Mouse (Mus musculus) lung, postnatal 0 days (tissue): Measurements from ENCODE around the gene Ddx19b. TPM values are rescaled to one million over a fixed set of nuclear protein-coding genes. Genes with fewer than 3 reads are reported as not detected.

Source experiments
- ATAC-seq: fragments of 200-750 bp; cut with Nextera tagmentation; 2 replicates; pipeline ENCODE4 v1.8.0; 2017; ENCODE audit warnings: moderate library complexity
- DNase-seq: peaks from one replicate; pipeline ENCODE4 v3.0.0-alpha.2; 2016; ENCODE audit warnings: low spot score
- H3K27ac ChIP-seq: fragments of 300-500 bp; sonication (generic); 2 replicates; pipeline ENCODE4 v1.5.1; 2014; ENCODE audit warnings: antibody characterized with exemption, mild to moderate bottlenecking, low read length, mixed read lengths
- H3K27me3 ChIP-seq: fragments of 300-500 bp; sonication (generic); replicated peaks from 2 replicates; pipeline ENCODE4 v1.6.1; 2014; ENCODE audit warnings: low read length, mixed read lengths; ENCODE audit not compliant: insufficient read depth
- H3K36me3 ChIP-seq: fragments of 300-500 bp; sonication (generic); 2 replicates; pipeline ENCODE4 v1.6.1; 2014; ENCODE audit warnings: low read length, mixed read lengths; ENCODE audit not compliant: insufficient read depth
- H3K4me1 ChIP-seq: fragments of 300-500 bp; sonication (generic); 2 replicates; pipeline ENCODE4 v1.6.1; 2014; ENCODE audit warnings: antibody characterized with exemption, low read depth, low read length, mixed read lengths; ENCODE audit not compliant: insufficient read depth
- H3K4me2 ChIP-seq: fragments of 300-500 bp; sonication (generic); replicated peaks from 2 replicates; pipeline ENCODE4 v1.6.1; 2014; ENCODE audit warnings: low read depth, mild to moderate bottlenecking, low read length, moderate library complexity, mixed read lengths
- H3K4me3 ChIP-seq: fragments of 300-500 bp; sonication (generic); 2 replicates; pipeline ENCODE4 v1.5.1; 2014; ENCODE audit warnings: low read depth, low read length
- H3K9ac ChIP-seq: fragments of 300-500 bp; sonication (generic); replicated peaks from 2 replicates; pipeline ENCODE4 v1.6.1; 2014; ENCODE audit warnings: low read depth, mild to moderate bottlenecking
- H3K9me3 ChIP-seq: fragments of 300-500 bp; sonication (generic); 2 replicates; pipeline ENCODE4 v1.6.1; 2016; ENCODE audit warnings: low read length, mixed read lengths
- CTCF ChIP-seq: IDR thresholded peaks from 2 replicates; pipeline ENCODE4 v1.5.1; 2016; ENCODE audit warnings: antibody characterized with exemption, mild to moderate bottlenecking
- EP300 ChIP-seq: IDR thresholded peaks from 2 replicates; pipeline ENCODE4 v1.6.1; 2016; ENCODE audit warnings: antibody characterized with exemption, mild to moderate bottlenecking, control low read depth
- WGBS: fragments of 180-500 bp; shearing (Covaris S2); extraction: QIAGEN DNeasy Blood & Tissue Kit; methylation state at CpG from one replicate; pipeline ENCODE4 v1.1.7; 2014; 5-methylcytosine and 5-hydroxymethylcytosine counted together
- polyA plus RNA-seq: library from polyadenylated mRNA; unstranded; fragments of >200 nt; fragmentation: Nextera tagmentation; extraction: Ambion mirVana; gene quantifications from 2 replicates; pipeline ENCODE4 v1.2.1, GENCODE M21; 2015

Ddx19b gene
- polyA plus RNA-seq, 1 experiment from 2014 or later, result 3.4 TPM

DNA sequence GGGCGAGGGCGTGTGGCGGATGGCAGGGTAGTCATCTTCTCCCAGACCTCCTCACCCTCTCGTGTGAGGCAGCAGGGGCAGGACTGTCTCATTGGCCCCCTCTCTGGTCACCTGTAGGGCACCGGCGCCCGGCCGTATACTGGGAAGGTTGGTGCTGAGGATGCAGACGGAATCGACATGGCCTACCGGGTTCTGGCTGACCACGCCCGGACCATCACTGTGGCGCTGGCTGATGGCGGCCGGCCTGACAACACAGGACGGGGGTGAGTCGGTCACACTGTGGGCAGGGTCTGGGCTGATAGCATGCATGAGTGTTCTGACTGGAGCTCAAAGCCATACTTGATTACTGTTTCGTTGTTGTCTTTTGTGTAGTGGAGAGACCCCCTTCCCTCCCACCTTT lies 11.0 kb upstream of the Ddx19b start:
- H3K36me3 ChIP-seq, result peaks cover 38% of the 10 kb centered on the region
- WGBS, result 95% methylated on average over 19 of the region's 19 CpGs

DNA sequence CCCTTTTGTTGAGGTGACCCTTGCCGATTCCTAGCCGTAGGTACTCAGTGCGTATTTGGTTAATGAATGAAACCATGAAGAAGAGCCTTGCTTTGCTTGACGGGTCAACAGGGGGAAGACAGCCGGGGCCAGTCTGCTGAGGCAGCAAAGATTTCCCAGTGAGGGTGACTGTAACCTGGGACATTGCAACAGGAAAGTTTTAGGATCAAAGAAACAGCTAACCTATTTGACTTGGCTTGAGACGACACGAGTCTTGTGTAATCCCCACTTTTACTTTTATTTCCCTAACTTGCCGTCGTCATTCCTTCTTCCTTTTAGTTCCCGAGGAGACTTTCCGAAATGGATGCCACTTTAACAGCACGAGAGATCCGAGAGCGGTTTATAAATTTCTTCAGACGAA lies 5.0 kb upstream of the Ddx19b start:
- ATAC-seq (no peak), DNase-seq (no peak)
- 92% methylated on average over 15 of the region's 15 CpGs for WGBS
- Histone ChIP-seq H3K4me2 (no peak overlapping the region), H3K4me3 (no peak overlapping the region), H3K27ac (no peak overlapping the region), H3K4me1 (no peaks in the 10 kb centered on the region), H3K9ac (no peak overlapping the region), H3K27me3 (no peaks in the 10 kb centered on the region), H3K9me3 (no peaks in the 10 kb centered on the region), H3K36me3 (peaks cover 14% of the 10 kb centered on the region; the same call in 1 of the 2 replicates)
- TF ChIP-seq EP300 (no peak), CTCF (no peak)

More for the DNA sequence above, 11.0 kb upstream of the Ddx19b start:
- no peak overlapping the region for H3K27ac ChIP-seq
- no peak overlapping the region for H3K9ac ChIP-seq
- ATAC-seq, result no peak
- no peaks in the 10 kb centered on the region for H3K4me1 ChIP-seq
- DNase-seq, result no peak
- no peak overlapping the region for H3K4me3 ChIP-seq
- no peak overlapping the region for H3K4me2 ChIP-seq
- TF ChIP-seq CTCF (no peak), EP300 (no peak)
- no peaks in the 10 kb centered on the region for H3K9me3 ChIP-seq
- no peaks in the 10 kb centered on the region for H3K27me3 ChIP-seq

DNA sequence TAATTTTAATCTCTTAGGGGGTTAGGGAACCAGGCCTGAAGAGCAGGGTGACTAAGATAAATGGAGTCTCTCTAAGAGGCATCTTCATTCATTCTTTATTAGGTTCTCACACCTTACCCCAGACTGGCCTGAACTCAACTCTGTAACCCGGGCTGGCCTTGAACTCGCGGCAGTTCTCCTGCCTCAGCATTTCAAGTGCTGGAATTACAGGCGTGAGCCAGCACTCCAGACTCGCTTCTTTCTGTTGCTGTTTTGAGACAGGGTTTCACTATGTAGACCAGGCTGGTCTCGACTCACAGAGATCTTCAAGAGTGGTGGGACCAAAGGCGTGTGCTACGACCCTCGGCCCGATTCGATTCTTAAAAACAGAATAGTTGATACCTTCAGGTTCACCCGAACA lies 2.7 kb upstream of the Ddx19b start:
- Histone ChIP-seq H3K4me2 (peak overlapping the region; percentile 65), H3K36me3 (peaks cover 12% of the 10 kb centered on the region; the same call in 1 of the 2 replicates), H3K27me3 (no peaks in the 10 kb centered on the region), H3K9me3 (no peaks in the 10 kb centered on the region), H3K9ac (peak overlapping the region; percentile 66), H3K4me3 (peak overlapping the region; percentile 77), H3K27ac (peak overlapping the region; percentile 85), H3K4me1 (no peaks in the 10 kb centered on the region)
- TF ChIP-seq CTCF (no peak), EP300 (no peak)
- DNase-seq (no peak), ATAC-seq (peak; percentile 2; the same call in 1 of the 2 replicates)
- WGBS, result 13% methylated on average over 12 of the region's 12 CpGs

DNA sequence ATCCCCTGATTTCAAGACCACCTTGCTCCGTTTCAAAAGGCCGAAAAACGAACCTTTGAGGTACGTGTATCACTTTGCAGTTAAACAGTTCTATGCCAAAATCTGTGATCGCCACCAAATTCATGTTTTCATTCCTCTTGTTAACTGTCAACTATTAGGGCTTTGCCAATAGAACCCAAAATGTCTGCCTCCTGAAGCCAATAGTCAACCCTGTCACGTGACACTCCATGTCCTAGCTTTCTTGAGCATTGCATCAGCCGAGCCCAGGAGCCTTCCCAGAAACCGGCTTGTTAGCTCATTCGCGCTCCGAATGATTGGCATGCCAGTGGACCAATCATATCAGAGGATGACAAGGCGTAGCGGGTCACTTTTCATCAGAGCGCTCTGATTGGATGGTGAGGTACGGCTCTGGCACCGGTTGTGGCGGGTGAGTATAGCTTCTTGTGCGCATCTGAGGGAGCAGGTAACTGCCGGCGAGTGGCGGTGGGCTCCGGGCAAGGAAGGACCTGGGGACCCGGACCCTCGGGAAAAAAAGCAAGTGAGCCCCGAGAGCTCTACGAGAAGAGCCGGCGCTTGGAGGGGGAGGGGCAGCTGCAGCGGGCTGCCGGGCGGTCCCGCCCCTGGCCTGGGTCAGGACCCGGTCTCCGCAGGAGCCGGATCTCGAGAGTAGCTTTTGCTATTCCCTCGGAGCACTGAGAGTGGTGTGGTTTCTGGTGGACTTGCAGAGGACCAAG lies 2.1 kb upstream of the Ddx19b start:
- 7% methylated on average over 36 of the region's 37 CpGs for WGBS
- Histone ChIP-seq H3K4me3 (peak overlapping the region; percentile 77), H3K9ac (peak overlapping the region; percentile 66), H3K27ac (peak overlapping the region; percentile 85), H3K27me3 (no peaks in the 10 kb centered on the region), H3K4me2 (peak overlapping the region; percentile 65), H3K4me1 (no peaks in the 10 kb centered on the region), H3K9me3 (no peaks in the 10 kb centered on the region), H3K36me3 (peaks cover 12% of the 10 kb centered on the region; the same call in 1 of the 2 replicates)
- TF ChIP-seq CTCF (no peak), EP300 (0 out of 2 replicates have a peak, but pooled peaks have one; percentile 17)
- ATAC-seq (peak; percentile 99), DNase-seq (peak; percentile 100)

DNA sequence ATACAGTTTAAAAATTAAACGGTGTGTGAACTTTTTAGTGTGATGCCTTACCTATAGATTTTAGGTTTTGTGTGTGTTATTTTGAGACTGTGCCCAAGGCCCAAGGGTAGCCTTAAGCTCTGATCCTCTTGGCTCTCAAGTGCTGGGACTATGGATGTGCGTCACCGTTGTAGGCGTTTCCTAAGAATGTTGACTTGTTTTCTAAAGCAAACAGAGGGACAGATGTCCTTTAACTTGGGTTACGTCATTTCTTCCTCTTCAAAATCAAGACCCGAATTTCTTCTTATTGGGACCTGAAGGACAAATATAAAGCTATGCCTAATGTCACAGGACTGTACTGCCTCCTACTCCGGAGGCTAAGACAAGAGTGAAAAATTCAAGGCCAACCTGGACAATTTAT lies 1.4 kb upstream of the Ddx19b start, which contains the start of gene Aars:
Aars (plus strand) TSS at position 229 of the 400 bp plus-strand sequence.
- no peak for DNase-seq
- Histone ChIP-seq H3K4me1 (no peaks in the 10 kb centered on the region), H3K9me3 (no peaks in the 10 kb centered on the region), H3K9ac (peak within 1 kb of the TSS; percentile 66), H3K36me3 (0 out of 2 replicates have a peak, but pooled peaks cover 5% of the 10 kb centered on the region), H3K4me3 (peak within 1 kb of the TSS; percentile 77), H3K27me3 (no peaks in the 10 kb centered on the region), H3K27ac (peak within 1 kb of the TSS; percentile 85), H3K4me2 (peak within 1 kb of the TSS; percentile 65)
- ATAC-seq, result no peak
- 88% methylated on average over 7 of the region's 7 CpGs for WGBS
- TF ChIP-seq EP300, result no peak
- no peak for TF ChIP-seq CTCF

DNA sequence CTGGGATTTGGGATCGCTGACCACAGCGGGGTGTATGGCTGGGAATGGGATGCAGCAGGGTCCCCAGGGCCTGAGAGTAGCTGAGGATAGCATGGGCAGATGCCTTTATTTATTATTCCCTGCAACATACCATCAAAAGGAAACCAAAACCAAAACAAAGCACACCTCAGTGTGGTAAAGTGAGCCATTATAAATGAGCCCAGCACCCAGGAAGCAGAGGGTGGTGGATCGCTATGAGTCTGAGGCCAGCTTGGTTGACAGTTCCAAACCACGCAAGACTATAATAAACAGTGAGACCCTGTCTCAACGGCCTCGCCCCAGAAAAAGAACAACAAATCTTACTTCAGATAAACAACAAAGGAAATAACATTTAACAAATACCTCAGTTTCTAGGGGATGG lies 1.5 kb downstream of the Ddx19b start:
- Histone ChIP-seq H3K4me1 (no peaks in the 10 kb centered on the region), H3K9me3 (no peaks in the 10 kb centered on the region), H3K9ac (no peak overlapping the region), H3K4me2 (no peak overlapping the region), H3K27ac (no peak overlapping the region), H3K27me3 (no peaks in the 10 kb centered on the region), H3K4me3 (no peak overlapping the region), H3K36me3 (no peaks in the 10 kb centered on the region)
- 69% methylated on average over 6 of the region's 6 CpGs for WGBS
- TF ChIP-seq CTCF, result no peak
- TF ChIP-seq EP300, result no peak
- ATAC-seq (no peak), DNase-seq (no peak)
